Mouse (Mus musculus): ENCODE results near the gene Ap3s2. TPM values are rescaled to one million over a fixed set of nuclear protein-coding genes. Genes with fewer than 3 reads are reported as not detected.

Gene Ap3s2
- polyA plus RNA-seq, 1 experiment from 2014 or later, result 53.2 TPM

- no peak for DNase-seq (ENCODE audit: low spot score)
- no peaks in the 10 kb centered on the region for H3K36me3 ChIP-seq (ENCODE audit: control insufficient read depth, insufficient read depth, low read length)
- WGBS, result 70% methylated on average over 3 of the region's 3 CpGs
- no peak overlapping the region for H3K9ac ChIP-seq (ENCODE audit: low read length)
- H3K27me3 ChIP-seq (ENCODE audit: control insufficient read depth, insufficient read depth, low read length), result no peaks in the 10 kb centered on the region
- H3K27ac ChIP-seq (ENCODE audit: low read depth, low read length), result no peak overlapping the region
- H3K4me3 ChIP-seq (ENCODE audit: low read depth, low read length), result no peak overlapping the region
- no peak overlapping the region for H3K4me2 ChIP-seq (ENCODE audit: low read depth)
- 0 out of 2 replicates have a peak, but pooled peaks have one; percentile 41 for ATAC-seq (ENCODE audit: insufficient read depth, low FRiP score, low TSS enrichment)
- H3K4me1 ChIP-seq (ENCODE audit: control insufficient read depth, insufficient read depth, low read length), result no peaks in the 10 kb centered on the region
- H3K9me3 ChIP-seq (ENCODE audit: control insufficient read depth, low read length), result no peaks in the 10 kb centered on the region
These were observed 54.0 kb downstream of the Ap3s2 start for GRCm38 (mm10) chr7:79866294-79867000.

GRCm38 (mm10) chr7:79861794-79862193 is 58.7 kb downstream of the Ap3s2 start:
- 94% methylated on average over 8 of the region's 8 CpGs for WGBS
- Histone ChIP-seq H3K27me3 (ENCODE audit: control insufficient read depth, insufficient read depth, low read length) (no peaks in the 10 kb centered on the region), H3K4me1 (ENCODE audit: control insufficient read depth, insufficient read depth, low read length) (no peaks in the 10 kb centered on the region), H3K27ac (ENCODE audit: low read depth, low read length) (no peak overlapping the region), H3K9me3 (ENCODE audit: control insufficient read depth, low read length) (no peaks in the 10 kb centered on the region), H3K9ac (ENCODE audit: low read length) (no peak overlapping the region), H3K4me3 (ENCODE audit: low read depth, low read length) (no peak overlapping the region), H3K4me2 (ENCODE audit: low read depth) (no peak overlapping the region), H3K36me3 (ENCODE audit: control insufficient read depth, insufficient read depth, low read length) (no peaks in the 10 kb centered on the region)
- ATAC-seq (ENCODE audit: insufficient read depth, low FRiP score, low TSS enrichment) (no peak), DNase-seq (ENCODE audit: low spot score) (no peak)

- H3K9ac ChIP-seq (ENCODE audit: low read length), result no peak within 1 kb of the TSS
- H3K27ac ChIP-seq (ENCODE audit: low read depth, low read length), result no peak within 1 kb of the TSS
- no peak within 1 kb of the TSS for H3K4me3 ChIP-seq (ENCODE audit: low read depth, low read length)
- H3K4me1 ChIP-seq (ENCODE audit: control insufficient read depth, insufficient read depth, low read length), result no peaks in the 10 kb centered on the region
- ATAC-seq (ENCODE audit: insufficient read depth, low FRiP score, low TSS enrichment) (no peak), DNase-seq (ENCODE audit: low spot score) (no peak)
- H3K4me2 ChIP-seq (ENCODE audit: low read depth), result no peak within 1 kb of the TSS
- no peaks in the 10 kb centered on the region for H3K27me3 ChIP-seq (ENCODE audit: control insufficient read depth, insufficient read depth, low read length)
- H3K9me3 ChIP-seq (ENCODE audit: control insufficient read depth, low read length), result no peaks in the 10 kb centered on the region
- WGBS, result 82% methylated on average over 9 of the region's 9 CpGs
- H3K36me3 ChIP-seq (ENCODE audit: control insufficient read depth, insufficient read depth, low read length), result no peaks in the 10 kb centered on the region
These were observed 59.6 kb downstream of the Ap3s2 start, which contains the start of gene Anpep for GRCm38 (mm10) chr7:79860811-79861210. TSS of gene Anpep (minus strand) at chr7:79861059.

GRCm38 (mm10) chr7:79858956-79859630 is 61.4 kb downstream of the Ap3s2 start:
- DNase-seq (ENCODE audit: low spot score) (no peak), ATAC-seq (ENCODE audit: insufficient read depth, low FRiP score, low TSS enrichment) (no peak)
- no peak overlapping the region for H3K27ac ChIP-seq (ENCODE audit: low read depth, low read length)
- no peaks in the 10 kb centered on the region for H3K36me3 ChIP-seq (ENCODE audit: control insufficient read depth, insufficient read depth, low read length)
- H3K4me3 ChIP-seq (ENCODE audit: low read depth, low read length), result no peak overlapping the region
- no peaks in the 10 kb centered on the region for H3K9me3 ChIP-seq (ENCODE audit: control insufficient read depth, low read length)
- no peak overlapping the region for H3K4me2 ChIP-seq (ENCODE audit: low read depth)
- H3K27me3 ChIP-seq (ENCODE audit: control insufficient read depth, insufficient read depth, low read length), result no peaks in the 10 kb centered on the region
- WGBS, result 67% methylated on average over 9 of the region's 9 CpGs
- no peaks in the 10 kb centered on the region for H3K4me1 ChIP-seq (ENCODE audit: control insufficient read depth, insufficient read depth, low read length)
- no peak overlapping the region for H3K9ac ChIP-seq (ENCODE audit: low read length)

- H3K27me3 ChIP-seq (ENCODE audit: control insufficient read depth, insufficient read depth, low read length), result no peaks in the 10 kb centered on the region
- no peak overlapping the region for H3K27ac ChIP-seq (ENCODE audit: low read depth, low read length)
- ATAC-seq (ENCODE audit: insufficient read depth, low FRiP score, low TSS enrichment) (no peak), DNase-seq (ENCODE audit: low spot score) (peak; percentile 8)
- no peaks in the 10 kb centered on the region for H3K9me3 ChIP-seq (ENCODE audit: control insufficient read depth, low read length)
- no peaks in the 10 kb centered on the region for H3K36me3 ChIP-seq (ENCODE audit: control insufficient read depth, insufficient read depth, low read length)
- no peak overlapping the region for H3K4me2 ChIP-seq (ENCODE audit: low read depth)
- no peak overlapping the region for H3K9ac ChIP-seq (ENCODE audit: low read length)
- WGBS, result 73% methylated on average over 11 of the region's 11 CpGs
- H3K4me1 ChIP-seq (ENCODE audit: control insufficient read depth, insufficient read depth, low read length), result no peaks in the 10 kb centered on the region
- no peak overlapping the region for H3K4me3 ChIP-seq (ENCODE audit: low read depth, low read length)
These were observed 62.1 kb downstream of the Ap3s2 start for GRCm38 (mm10) chr7:79858202-79858934.

- 78% methylated on average over 4 of the region's 4 CpGs for WGBS
- H3K4me2 ChIP-seq (ENCODE audit: low read depth), result no peak overlapping the region
- H3K27me3 ChIP-seq (ENCODE audit: control insufficient read depth, insufficient read depth, low read length), result no peaks in the 10 kb centered on the region
- no peak overlapping the region for H3K4me3 ChIP-seq (ENCODE audit: low read depth, low read length)
- ATAC-seq (ENCODE audit: insufficient read depth, low FRiP score, low TSS enrichment), result no peak
- H3K36me3 ChIP-seq (ENCODE audit: control insufficient read depth, insufficient read depth, low read length), result no peaks in the 10 kb centered on the region
- no peak for DNase-seq (ENCODE audit: low spot score)
- H3K27ac ChIP-seq (ENCODE audit: low read depth, low read length), result no peak overlapping the region
- no peaks in the 10 kb centered on the region for H3K4me1 ChIP-seq (ENCODE audit: control insufficient read depth, insufficient read depth, low read length)
- H3K9me3 ChIP-seq (ENCODE audit: control insufficient read depth, low read length), result no peaks in the 10 kb centered on the region
- no peak overlapping the region for H3K9ac ChIP-seq (ENCODE audit: low read length)
These were observed 64.1 kb downstream of the Ap3s2 start for GRCm38 (mm10) chr7:79856305-79856704.

GRCm38 (mm10) chr7:79847456-79848451 is 72.7 kb downstream of the Ap3s2 start:
- Histone ChIP-seq H3K36me3 (ENCODE audit: control insufficient read depth, insufficient read depth, low read length) (no peaks in the 10 kb centered on the region), H3K4me3 (ENCODE audit: low read depth, low read length) (peak overlapping the region; percentile 31), H3K9ac (ENCODE audit: low read length) (peak overlapping the region; percentile 24), H3K27me3 (ENCODE audit: control insufficient read depth, insufficient read depth, low read length) (peaks cover 12% of the 10 kb centered on the region; the same call in 1 of the 2 replicates), H3K27ac (ENCODE audit: low read depth, low read length) (no peak overlapping the region), H3K4me1 (ENCODE audit: control insufficient read depth, insufficient read depth, low read length) (no peaks in the 10 kb centered on the region), H3K9me3 (ENCODE audit: control insufficient read depth, low read length) (no peaks in the 10 kb centered on the region), H3K4me2 (ENCODE audit: low read depth) (peak overlapping the region; percentile 51)
- DNase-seq (ENCODE audit: low spot score) (peak; percentile 74), ATAC-seq (ENCODE audit: insufficient read depth, low FRiP score, low TSS enrichment) (no peak)
- 9% methylated on average over 50 of the region's 53 CpGs for WGBS

- no peak; the same call in 1 of the 2 replicates for ATAC-seq (ENCODE audit: insufficient read depth, low FRiP score, low TSS enrichment)
- Histone ChIP-seq H3K36me3 (ENCODE audit: control insufficient read depth, insufficient read depth, low read length) (no peaks in the 10 kb centered on the region), H3K27ac (ENCODE audit: low read depth, low read length) (no peak overlapping the region), H3K27me3 (ENCODE audit: control insufficient read depth, insufficient read depth, low read length) (peaks cover 12% of the 10 kb centered on the region; the same call in 1 of the 2 replicates), H3K9me3 (ENCODE audit: control insufficient read depth, low read length) (no peaks in the 10 kb centered on the region), H3K9ac (ENCODE audit: low read length) (no peak overlapping the region), H3K4me2 (ENCODE audit: low read depth) (no peak overlapping the region), H3K4me1 (ENCODE audit: control insufficient read depth, insufficient read depth, low read length) (no peaks in the 10 kb centered on the region), H3K4me3 (ENCODE audit: low read depth, low read length) (no peak overlapping the region)
- DNase-seq (ENCODE audit: low spot score), result peak; percentile 8
- 70% methylated on average over 2 of the region's 2 CpGs for WGBS
These were observed 74.1 kb downstream of the Ap3s2 start for GRCm38 (mm10) chr7:79846342-79846741.
